Mouse (Mus musculus): ENCODE results near the gene Arhgap4. TPM values are rescaled to one million over a fixed set of nuclear protein-coding genes. Genes with fewer than 3 reads are reported as not detected.

Gene Arhgap4
- polyA plus RNA-seq, 1 experiment from 2014 or later, result 2.3 TPM

GRCm38 (mm10) chrX:73964363-73964762 is 42.7 kb upstream of the Arhgap4 start:
- DNase-seq (ENCODE audit: low spot score) (no peak), ATAC-seq (ENCODE audit: insufficient number of reproducible peaks, low FRiP score, low TSS enrichment, low read depth) (no peak)
- peak overlapping the region; percentile 60 for H3K4me3 ChIP-seq (ENCODE audit: low read depth, low read length)
- no peaks in the 10 kb centered on the region; the same call in 1 of the 2 replicates for H3K36me3 ChIP-seq (ENCODE audit: control insufficient read depth, insufficient read depth, low read length)
- no peaks in the 10 kb centered on the region for H3K9me3 ChIP-seq (ENCODE audit: control insufficient read depth, low read length)
- 0 out of 2 replicates have a peak, but pooled peaks cover 7% of the 10 kb centered on the region for H3K27me3 ChIP-seq (ENCODE audit: control insufficient read depth, insufficient read depth, low read length)
- H3K4me1 ChIP-seq (ENCODE audit: control insufficient read depth, insufficient read depth, low read length), result peaks cover 3% of the 10 kb centered on the region; the same call in 1 of the 2 replicates
- 35% methylated on average over 3 of the region's 3 CpGs for WGBS
- H3K27ac ChIP-seq (replicated peaks; ENCODE audit: low read depth, low read length), result no peak overlapping the region
- H3K9ac ChIP-seq (ENCODE audit: low read length), result peak overlapping the region; percentile 37; the same call in 1 of the 2 replicates
- H3K4me2 ChIP-seq (ENCODE audit: low read depth, severe bottlenecking), result peak overlapping the region; percentile 64

DNA sequence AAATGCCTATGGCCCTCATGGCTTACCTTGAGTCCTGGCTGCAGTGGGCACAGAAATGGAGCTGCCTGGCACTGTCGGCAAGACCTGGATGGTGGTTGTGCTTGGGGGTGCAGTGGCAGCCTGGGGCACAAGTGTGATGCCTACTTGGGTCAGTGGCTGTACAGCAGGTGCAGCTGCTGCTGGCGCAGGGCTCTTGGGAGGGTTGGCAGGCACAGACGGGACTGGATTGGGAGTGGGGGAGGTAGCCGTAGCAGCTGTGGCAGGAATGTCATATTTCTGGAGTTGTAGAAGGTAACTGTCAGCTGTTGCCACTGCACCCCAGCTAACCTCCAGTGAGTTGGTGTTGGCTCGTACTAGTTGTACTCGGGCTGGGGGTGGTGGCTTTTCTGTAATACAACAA is 33.3 kb upstream of the Arhgap4 start:
- no peak for ATAC-seq (ENCODE audit: insufficient number of reproducible peaks, low FRiP score, low TSS enrichment, low read depth)
- Histone ChIP-seq H3K4me2 (ENCODE audit: low read depth, severe bottlenecking) (no peak overlapping the region), H3K27me3 (ENCODE audit: control insufficient read depth, insufficient read depth, low read length) (no peaks in the 10 kb centered on the region), H3K9ac (ENCODE audit: low read length) (no peak overlapping the region), H3K4me3 (ENCODE audit: low read depth, low read length) (no peak overlapping the region), H3K9me3 (ENCODE audit: control insufficient read depth, low read length) (no peaks in the 10 kb centered on the region), H3K36me3 (ENCODE audit: control insufficient read depth, insufficient read depth, low read length) (peaks cover 15% of the 10 kb centered on the region; the same call in 1 of the 2 replicates), H3K27ac (replicated peaks; ENCODE audit: low read depth, low read length) (no peak overlapping the region), H3K4me1 (ENCODE audit: control insufficient read depth, insufficient read depth, low read length) (no peaks in the 10 kb centered on the region)
- 91% methylated on average over 6 of the region's 6 CpGs for WGBS
- no peak for DNase-seq (ENCODE audit: low spot score)

DNA sequence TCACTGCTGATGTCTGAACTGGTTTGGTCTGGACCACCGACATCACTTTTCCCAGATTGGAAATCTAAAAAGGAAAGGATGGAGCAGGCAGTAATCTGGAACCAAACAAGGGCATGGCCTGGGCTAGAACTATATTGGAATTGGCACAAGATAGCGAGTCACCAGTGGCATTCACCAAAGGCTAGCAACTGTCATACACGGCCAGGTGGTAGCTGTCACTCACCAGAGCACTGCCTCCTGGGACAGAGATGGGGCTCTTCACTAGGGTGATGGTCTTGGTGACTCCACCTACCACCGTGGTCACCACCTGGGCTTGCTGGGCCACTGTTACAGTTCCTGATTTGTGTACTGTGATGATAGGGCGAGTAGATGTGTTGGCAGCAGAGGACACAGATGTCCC is 30.9 kb upstream of the Arhgap4 start:
- Histone ChIP-seq H3K36me3 (ENCODE audit: control insufficient read depth, insufficient read depth, low read length) (peaks cover 13% of the 10 kb centered on the region; the same call in 1 of the 2 replicates), H3K4me2 (ENCODE audit: low read depth, severe bottlenecking) (no peak overlapping the region), H3K9me3 (ENCODE audit: control insufficient read depth, low read length) (no peaks in the 10 kb centered on the region), H3K27ac (replicated peaks; ENCODE audit: low read depth, low read length) (no peak overlapping the region), H3K4me1 (ENCODE audit: control insufficient read depth, insufficient read depth, low read length) (no peaks in the 10 kb centered on the region), H3K27me3 (ENCODE audit: control insufficient read depth, insufficient read depth, low read length) (no peaks in the 10 kb centered on the region), H3K4me3 (ENCODE audit: low read depth, low read length) (no peak overlapping the region), H3K9ac (ENCODE audit: low read length) (no peak overlapping the region)
- ATAC-seq (ENCODE audit: insufficient number of reproducible peaks, low FRiP score, low TSS enrichment, low read depth) (no peak), DNase-seq (ENCODE audit: low spot score) (no peak)
- 86% methylated on average over 5 of the region's 5 CpGs for WGBS

- Histone ChIP-seq H3K36me3 (ENCODE audit: control insufficient read depth, insufficient read depth, low read length) (peaks cover 12% of the 10 kb centered on the region; the same call in 1 of the 2 replicates), H3K4me2 (ENCODE audit: low read depth, severe bottlenecking) (no peak overlapping the region), H3K4me3 (ENCODE audit: low read depth, low read length) (no peak overlapping the region), H3K27me3 (ENCODE audit: control insufficient read depth, insufficient read depth, low read length) (no peaks in the 10 kb centered on the region), H3K27ac (replicated peaks; ENCODE audit: low read depth, low read length) (no peak overlapping the region), H3K4me1 (ENCODE audit: control insufficient read depth, insufficient read depth, low read length) (no peaks in the 10 kb centered on the region), H3K9me3 (ENCODE audit: control insufficient read depth, low read length) (no peaks in the 10 kb centered on the region), H3K9ac (ENCODE audit: low read length) (no peak overlapping the region)
- 89% methylated on average over 10 of the region's 10 CpGs for WGBS
- DNase-seq (ENCODE audit: low spot score) (no peak), ATAC-seq (ENCODE audit: insufficient number of reproducible peaks, low FRiP score, low TSS enrichment, low read depth) (no peak)
Observed at GRCm38 (mm10) chrX:73949341-73949740, 27.7 kb upstream of the Arhgap4 start.

GRCm38 (mm10) chrX:73948647-73949046 is 27.0 kb upstream of the Arhgap4 start:
- no peak overlapping the region for H3K27ac ChIP-seq (replicated peaks; ENCODE audit: low read depth, low read length)
- 45% methylated on average over 4 of the region's 4 CpGs for WGBS
- no peak overlapping the region for H3K4me3 ChIP-seq (ENCODE audit: low read depth, low read length)
- peak; percentile 69 for DNase-seq (ENCODE audit: low spot score)
- H3K36me3 ChIP-seq (ENCODE audit: control insufficient read depth, insufficient read depth, low read length), result peaks cover 12% of the 10 kb centered on the region; the same call in 1 of the 2 replicates
- no peaks in the 10 kb centered on the region for H3K4me1 ChIP-seq (ENCODE audit: control insufficient read depth, insufficient read depth, low read length)
- H3K9ac ChIP-seq (ENCODE audit: low read length), result no peak overlapping the region
- H3K27me3 ChIP-seq (ENCODE audit: control insufficient read depth, insufficient read depth, low read length), result no peaks in the 10 kb centered on the region
- no peaks in the 10 kb centered on the region for H3K9me3 ChIP-seq (ENCODE audit: control insufficient read depth, low read length)
- ATAC-seq (ENCODE audit: insufficient number of reproducible peaks, low FRiP score, low TSS enrichment, low read depth), result no peak
- no peak overlapping the region for H3K4me2 ChIP-seq (ENCODE audit: low read depth, severe bottlenecking)

GRCm38 (mm10) chrX:73946896-73947295 is 25.2 kb upstream of the Arhgap4 start:
- no peaks in the 10 kb centered on the region for H3K27me3 ChIP-seq (ENCODE audit: control insufficient read depth, insufficient read depth, low read length)
- peaks cover 14% of the 10 kb centered on the region; the same call in 1 of the 2 replicates for H3K36me3 ChIP-seq (ENCODE audit: control insufficient read depth, insufficient read depth, low read length)
- 88% methylated on average over 6 of the region's 6 CpGs for WGBS
- H3K9me3 ChIP-seq (ENCODE audit: control insufficient read depth, low read length), result no peaks in the 10 kb centered on the region
- no peak overlapping the region for H3K4me3 ChIP-seq (ENCODE audit: low read depth, low read length)
- ATAC-seq (ENCODE audit: insufficient number of reproducible peaks, low FRiP score, low TSS enrichment, low read depth), result no peak
- DNase-seq (ENCODE audit: low spot score), result no peak
- H3K4me1 ChIP-seq (ENCODE audit: control insufficient read depth, insufficient read depth, low read length), result no peaks in the 10 kb centered on the region
- no peak overlapping the region for H3K27ac ChIP-seq (replicated peaks; ENCODE audit: low read depth, low read length)
- H3K9ac ChIP-seq (ENCODE audit: low read length), result no peak overlapping the region
- H3K4me2 ChIP-seq (ENCODE audit: low read depth, severe bottlenecking), result no peak overlapping the region

GRCm38 (mm10) chrX:73942294-73942693 is 20.6 kb upstream of the Arhgap4 start:
- Histone ChIP-seq H3K27ac (replicated peaks; ENCODE audit: low read depth, low read length) (no peak overlapping the region), H3K4me2 (ENCODE audit: low read depth, severe bottlenecking) (no peak overlapping the region), H3K9me3 (ENCODE audit: control insufficient read depth, low read length) (no peaks in the 10 kb centered on the region), H3K27me3 (ENCODE audit: control insufficient read depth, insufficient read depth, low read length) (no peaks in the 10 kb centered on the region), H3K4me3 (ENCODE audit: low read depth, low read length) (no peak overlapping the region), H3K36me3 (ENCODE audit: control insufficient read depth, insufficient read depth, low read length) (peaks cover 11% of the 10 kb centered on the region; the same call in 1 of the 2 replicates), H3K4me1 (ENCODE audit: control insufficient read depth, insufficient read depth, low read length) (no peaks in the 10 kb centered on the region), H3K9ac (ENCODE audit: low read length) (no peak overlapping the region)
- no peak for ATAC-seq (ENCODE audit: insufficient number of reproducible peaks, low FRiP score, low TSS enrichment, low read depth)
- no peak for DNase-seq (ENCODE audit: low spot score)
- 92% methylated on average over 2 of the region's 2 CpGs for WGBS

DNA sequence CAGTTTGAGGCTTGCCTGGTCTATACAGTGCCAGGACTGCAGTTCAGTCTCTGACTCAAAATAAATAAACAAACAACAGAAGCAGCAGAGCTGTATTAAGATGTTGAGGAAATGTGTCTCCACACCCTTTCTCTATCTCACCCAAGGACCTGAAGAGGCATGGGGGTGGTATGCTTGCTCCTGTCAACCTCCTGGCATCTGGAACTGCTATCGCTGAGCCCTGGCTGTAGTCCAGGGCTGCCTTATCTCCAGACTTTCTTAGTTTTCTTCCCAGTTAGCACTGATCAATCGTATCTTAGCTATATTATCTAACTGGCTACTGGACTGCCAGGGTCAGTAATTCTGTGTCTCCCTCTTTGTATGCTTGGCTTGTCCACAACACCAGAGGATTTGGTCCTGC is 20.2 kb upstream of the Arhgap4 start:
- H3K4me1 ChIP-seq (ENCODE audit: control insufficient read depth, insufficient read depth, low read length), result no peaks in the 10 kb centered on the region
- 94% methylated on average over 2 of the region's 2 CpGs for WGBS
- H3K27me3 ChIP-seq (ENCODE audit: control insufficient read depth, insufficient read depth, low read length), result no peaks in the 10 kb centered on the region
- H3K4me3 ChIP-seq (ENCODE audit: low read depth, low read length), result no peak overlapping the region
- no peak overlapping the region for H3K27ac ChIP-seq (replicated peaks; ENCODE audit: low read depth, low read length)
- ATAC-seq (ENCODE audit: insufficient number of reproducible peaks, low FRiP score, low TSS enrichment, low read depth) (no peak), DNase-seq (ENCODE audit: low spot score) (no peak)
- H3K36me3 ChIP-seq (ENCODE audit: control insufficient read depth, insufficient read depth, low read length), result peaks cover 11% of the 10 kb centered on the region; the same call in 1 of the 2 replicates
- H3K9ac ChIP-seq (ENCODE audit: low read length), result no peak overlapping the region
- H3K9me3 ChIP-seq (ENCODE audit: control insufficient read depth, low read length), result no peaks in the 10 kb centered on the region
- H3K4me2 ChIP-seq (ENCODE audit: low read depth, severe bottlenecking), result no peak overlapping the region

GRCm38 (mm10) chrX:73931871-73932270 is 10.2 kb upstream of the Arhgap4 start:
- no peak overlapping the region for H3K9ac ChIP-seq (ENCODE audit: low read length)
- no peak overlapping the region for H3K27ac ChIP-seq (replicated peaks; ENCODE audit: low read depth, low read length)
- no peak for DNase-seq (ENCODE audit: low spot score)
- H3K27me3 ChIP-seq (ENCODE audit: control insufficient read depth, insufficient read depth, low read length), result no peaks in the 10 kb centered on the region
- H3K4me2 ChIP-seq (ENCODE audit: low read depth, severe bottlenecking), result no peak overlapping the region
- no peak overlapping the region for H3K4me3 ChIP-seq (ENCODE audit: low read depth, low read length)
- H3K36me3 ChIP-seq (ENCODE audit: control insufficient read depth, insufficient read depth, low read length), result no peaks in the 10 kb centered on the region
- no peaks in the 10 kb centered on the region for H3K9me3 ChIP-seq (ENCODE audit: control insufficient read depth, low read length)
- no peak for ATAC-seq (ENCODE audit: insufficient number of reproducible peaks, low FRiP score, low TSS enrichment, low read depth)
- H3K4me1 ChIP-seq (ENCODE audit: control insufficient read depth, insufficient read depth, low read length), result no peaks in the 10 kb centered on the region
- 75% methylated on average over 2 of the region's 2 CpGs for WGBS

Data from limb, embryonic 11.5 days (tissue).